Mouse (Mus musculus): Measurements from ENCODE around the gene Fgfr2. TPM values are rescaled to one million over a fixed set of nuclear protein-coding genes. Genes with fewer than 3 reads are reported as not detected.

Fgfr2 gene
- polyA plus RNA-seq, 1 experiment: 14.8 TPM

DNA sequence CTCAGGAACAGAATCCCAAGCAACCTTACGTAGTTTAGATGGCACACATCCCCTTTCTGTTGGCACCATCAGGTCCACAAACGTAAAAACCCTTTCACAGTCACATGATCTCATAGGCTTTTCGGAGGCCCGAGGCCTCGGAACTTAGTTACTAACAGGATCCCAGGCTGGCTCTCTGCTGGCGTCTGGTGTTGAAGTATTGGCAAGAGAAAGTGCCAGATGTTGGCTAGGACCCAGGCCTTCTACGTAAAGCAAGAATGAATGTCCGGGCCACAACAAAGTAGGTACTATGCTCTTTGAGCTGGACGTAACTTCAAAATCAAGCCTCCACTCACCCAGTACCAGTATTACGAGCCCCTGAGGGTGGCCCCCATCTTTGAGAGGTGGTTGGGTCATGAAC, 909.1 kb downstream of the Fgfr2 start:
- no peaks in the 10 kb centered on the region for H3K27me3 ChIP-seq (replicated peaks; ENCODE audit: control insufficient read depth, insufficient read depth, low read length)
- 71% methylated on average over 10 of the region's 10 CpGs for WGBS
- no peak overlapping the region for H3K4me3 ChIP-seq (ENCODE audit: insufficient read depth, low read depth, low read length)
- no peaks in the 10 kb centered on the region for H3K36me3 ChIP-seq (ENCODE audit: control insufficient read depth, insufficient read depth, low read length)
- H3K27ac ChIP-seq (ENCODE audit: insufficient read depth, low read depth, low read length): no peak overlapping the region
- TF ChIP-seq CTCF (conservative IDR thresholded peaks at IDR 0.05; ENCODE audit: insufficient read depth, insufficient read length, low read depth, low read length): no peak
- no peak for TF ChIP-seq POLR2A (IDR thresholded peaks at IDR 0.05; ENCODE audit: low read depth, low read length)
- no peak for DNase-seq
- no peaks in the 10 kb centered on the region for H3K4me1 ChIP-seq (ENCODE audit: control insufficient read depth, insufficient read depth, low read length)

DNA sequence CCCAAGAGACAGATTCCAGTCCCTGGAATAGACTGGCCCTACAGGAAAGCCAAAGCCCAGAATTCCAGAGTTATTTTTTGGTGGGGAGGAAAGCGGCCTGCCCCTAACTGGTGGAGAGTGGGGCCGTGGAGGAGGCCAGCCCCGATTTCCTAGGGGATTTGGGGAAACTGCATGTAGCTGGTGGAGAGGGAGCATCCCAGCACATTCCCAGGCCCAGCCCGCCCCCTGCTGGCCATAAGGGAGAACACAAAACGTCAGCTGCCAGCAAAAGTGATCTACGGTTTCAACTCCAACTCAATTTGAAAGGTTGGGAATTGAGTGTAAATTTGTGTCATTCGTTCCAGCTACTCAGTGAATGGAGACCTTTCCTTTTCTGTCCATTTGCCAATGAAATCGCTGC, 909.7 kb downstream of the Fgfr2 start:
- H3K4me3 ChIP-seq (ENCODE audit: insufficient read depth, low read depth, low read length): no peak overlapping the region
- 7% methylated on average over 8 of the region's 8 CpGs for WGBS
- H3K27ac ChIP-seq (ENCODE audit: insufficient read depth, low read depth, low read length): no peak overlapping the region
- TF ChIP-seq POLR2A (IDR thresholded peaks at IDR 0.05; ENCODE audit: low read depth, low read length) (no peak), CTCF (conservative IDR thresholded peaks at IDR 0.05; ENCODE audit: insufficient read depth, insufficient read length, low read depth, low read length) (peak; percentile 83)
- H3K36me3 ChIP-seq (ENCODE audit: control insufficient read depth, insufficient read depth, low read length): no peaks in the 10 kb centered on the region
- H3K4me1 ChIP-seq (ENCODE audit: control insufficient read depth, insufficient read depth, low read length): no peaks in the 10 kb centered on the region
- DNase-seq: peak; percentile 63
- no peaks in the 10 kb centered on the region for H3K27me3 ChIP-seq (replicated peaks; ENCODE audit: control insufficient read depth, insufficient read depth, low read length)

DNA sequence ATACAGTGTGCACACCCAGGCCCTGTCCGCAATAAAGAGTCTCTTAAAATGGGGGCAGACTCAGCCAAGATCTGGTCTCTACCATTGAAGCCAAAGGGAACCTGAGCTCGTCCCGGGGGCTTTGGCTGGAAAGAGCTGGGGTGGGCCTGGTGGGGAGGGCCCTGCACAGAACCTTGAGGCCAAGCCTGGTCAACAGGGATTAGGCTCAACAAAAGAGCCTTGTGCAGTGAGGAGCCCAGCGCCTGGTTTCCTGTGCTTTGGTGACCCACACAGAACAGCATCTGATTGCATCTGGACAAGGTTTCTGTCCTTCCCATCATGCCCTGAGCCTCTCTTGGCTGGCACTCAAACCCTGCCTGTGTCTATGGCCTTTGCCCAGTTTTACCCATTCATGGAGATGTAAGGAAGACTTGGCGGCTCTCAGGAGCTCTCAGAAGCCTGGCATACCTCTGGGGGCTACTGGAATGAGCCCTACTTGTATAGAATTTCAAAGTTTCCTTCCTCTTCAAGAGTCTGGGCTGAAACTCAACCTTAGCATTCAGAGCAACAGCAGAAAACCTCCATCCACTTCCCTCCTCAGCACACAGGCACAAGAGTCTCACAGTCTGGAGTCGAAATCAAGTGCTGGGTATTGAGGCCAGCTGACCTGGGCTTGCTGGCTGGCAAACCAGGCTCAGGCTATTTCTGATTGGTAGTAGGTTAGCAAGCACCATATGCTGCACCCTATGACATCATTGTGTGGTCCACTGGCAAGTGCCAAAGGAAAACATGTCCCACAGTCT, 911.0 kb downstream of the Fgfr2 start:
- no peak for TF ChIP-seq POLR2A (IDR thresholded peaks at IDR 0.05; ENCODE audit: low read depth, low read length)
- H3K36me3 ChIP-seq (ENCODE audit: control insufficient read depth, insufficient read depth, low read length): no peaks in the 10 kb centered on the region
- H3K4me3 ChIP-seq (ENCODE audit: insufficient read depth, low read depth, low read length): no peak overlapping the region
- H3K27me3 ChIP-seq (replicated peaks; ENCODE audit: control insufficient read depth, insufficient read depth, low read length): no peaks in the 10 kb centered on the region
- no peak for DNase-seq
- no peak overlapping the region for H3K27ac ChIP-seq (ENCODE audit: insufficient read depth, low read depth, low read length)
- WGBS: 82% methylated on average over 6 of the region's 6 CpGs
- no peaks in the 10 kb centered on the region for H3K4me1 ChIP-seq (ENCODE audit: control insufficient read depth, insufficient read depth, low read length)

DNA sequence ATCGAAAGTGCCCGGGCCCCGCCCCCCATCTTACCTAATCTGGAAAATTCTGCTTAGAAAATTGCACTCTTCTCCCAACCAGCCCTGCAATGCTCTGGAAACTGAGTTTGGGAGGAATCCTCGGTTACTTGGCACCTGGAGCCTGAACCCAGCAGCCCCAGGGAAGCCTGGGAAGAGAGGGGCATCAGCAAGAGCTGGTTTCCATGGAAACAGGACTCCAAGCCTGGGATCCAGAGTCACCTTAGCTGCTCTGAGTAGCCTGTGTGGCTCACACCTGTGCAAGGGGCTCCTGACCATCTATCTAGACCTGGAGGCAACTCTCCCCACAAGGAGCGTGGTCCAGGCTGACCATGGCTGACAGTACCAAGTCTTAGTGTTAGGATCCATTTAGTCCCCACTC, 912.5 kb downstream of the Fgfr2 start:
- no peaks in the 10 kb centered on the region for H3K27me3 ChIP-seq (replicated peaks; ENCODE audit: control insufficient read depth, insufficient read depth, low read length)
- H3K4me3 ChIP-seq (ENCODE audit: insufficient read depth, low read depth, low read length): no peak overlapping the region
- DNase-seq: no peak
- WGBS: 86% methylated on average over 5 of the region's 5 CpGs
- H3K4me1 ChIP-seq (ENCODE audit: control insufficient read depth, insufficient read depth, low read length): no peaks in the 10 kb centered on the region
- TF ChIP-seq POLR2A (IDR thresholded peaks at IDR 0.05; ENCODE audit: low read depth, low read length): no peak
- H3K36me3 ChIP-seq (ENCODE audit: control insufficient read depth, insufficient read depth, low read length): no peaks in the 10 kb centered on the region
- no peak overlapping the region for H3K27ac ChIP-seq (ENCODE audit: insufficient read depth, low read depth, low read length)

DNA sequence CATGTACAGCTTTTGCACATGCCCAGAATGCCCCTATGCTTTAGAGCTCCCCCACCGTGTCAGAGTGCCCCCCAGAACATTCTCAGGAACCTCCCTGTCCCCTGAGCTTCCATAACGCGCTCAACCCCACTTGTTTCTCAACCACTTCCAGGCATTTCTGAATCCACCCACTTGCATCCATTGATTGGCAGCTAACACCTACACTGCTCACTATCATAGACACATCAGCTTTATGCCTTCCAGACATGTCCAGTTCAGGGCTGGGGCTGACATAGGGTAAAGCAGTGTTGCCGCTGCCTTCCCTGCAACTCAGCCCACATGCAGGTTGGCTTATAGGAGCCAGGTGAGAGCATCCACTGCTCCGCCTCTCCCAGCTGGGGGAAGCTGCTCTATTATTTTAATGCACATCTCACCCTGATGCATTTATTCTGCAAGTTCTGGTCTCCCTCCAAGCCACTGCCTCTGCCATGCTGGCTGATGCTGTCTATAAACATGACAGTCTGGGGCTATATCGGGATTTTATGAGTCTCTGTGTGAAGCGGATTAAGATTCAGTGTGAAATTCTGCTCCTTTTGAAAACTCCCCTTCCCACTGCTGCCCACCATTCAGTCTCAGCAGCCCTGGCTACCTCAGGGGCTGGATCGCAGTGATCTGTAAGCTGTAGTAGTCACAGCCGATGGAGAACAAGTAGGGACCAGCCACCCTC, 914.1 kb downstream of the Fgfr2 start:
- no peak overlapping the region for H3K27ac ChIP-seq (ENCODE audit: insufficient read depth, low read depth, low read length)
- H3K27me3 ChIP-seq (replicated peaks; ENCODE audit: control insufficient read depth, insufficient read depth, low read length): no peaks in the 10 kb centered on the region
- H3K4me3 ChIP-seq (ENCODE audit: insufficient read depth, low read depth, low read length): no peak overlapping the region
- no peaks in the 10 kb centered on the region for H3K36me3 ChIP-seq (ENCODE audit: control insufficient read depth, insufficient read depth, low read length)
- no peak for DNase-seq
- no peak for TF ChIP-seq POLR2A (IDR thresholded peaks at IDR 0.05; ENCODE audit: low read depth, low read length)
- TF ChIP-seq CTCF (conservative IDR thresholded peaks at IDR 0.05; ENCODE audit: insufficient read depth, insufficient read length, low read depth, low read length): no peak
- WGBS: 81% methylated on average over 9 of the region's 9 CpGs
- H3K4me1 ChIP-seq (ENCODE audit: control insufficient read depth, insufficient read depth, low read length): no peaks in the 10 kb centered on the region

DNA sequence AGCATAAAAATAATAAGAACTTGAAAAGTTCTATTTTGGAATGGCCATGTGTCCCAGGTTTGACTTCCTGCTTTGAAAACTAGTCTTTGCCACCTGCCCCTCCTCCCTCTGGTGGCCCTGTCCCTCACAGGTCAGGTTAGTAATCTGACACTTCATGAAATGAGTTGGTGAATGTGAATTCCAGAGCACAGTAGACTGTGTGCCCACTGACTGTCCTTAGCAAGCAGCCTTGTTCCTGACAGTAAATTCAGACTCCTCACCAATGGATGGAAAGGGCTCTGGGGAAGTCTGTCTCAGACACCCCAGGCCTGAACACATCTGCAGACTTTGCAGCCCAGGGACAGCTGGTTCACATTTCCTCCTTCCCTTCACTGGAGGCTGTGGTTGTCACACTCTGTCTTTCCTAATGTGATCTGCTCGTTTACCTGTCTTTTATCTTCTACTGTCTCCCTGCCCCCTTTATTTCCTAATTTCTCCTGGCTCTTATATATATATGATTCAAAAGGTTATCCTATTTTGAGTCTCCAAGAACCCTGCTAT, 919.0 kb downstream of the Fgfr2 start:
- Histone ChIP-seq H3K4me3 (ENCODE audit: insufficient read depth, low read depth, low read length) (no peak overlapping the region), H3K27ac (ENCODE audit: insufficient read depth, low read depth, low read length) (no peak overlapping the region), H3K27me3 (replicated peaks; ENCODE audit: control insufficient read depth, insufficient read depth, low read length) (no peaks in the 10 kb centered on the region), H3K36me3 (ENCODE audit: control insufficient read depth, insufficient read depth, low read length) (no peaks in the 10 kb centered on the region), H3K4me1 (ENCODE audit: control insufficient read depth, insufficient read depth, low read length) (no peaks in the 10 kb centered on the region)
- TF ChIP-seq POLR2A (IDR thresholded peaks at IDR 0.05; ENCODE audit: low read depth, low read length) (no peak), CTCF (conservative IDR thresholded peaks at IDR 0.05; ENCODE audit: insufficient read depth, insufficient read length, low read depth, low read length) (no peak)
- no peak for DNase-seq
- WGBS: 22% methylated on average over 1 of the region's 1 CpGs

DNA sequence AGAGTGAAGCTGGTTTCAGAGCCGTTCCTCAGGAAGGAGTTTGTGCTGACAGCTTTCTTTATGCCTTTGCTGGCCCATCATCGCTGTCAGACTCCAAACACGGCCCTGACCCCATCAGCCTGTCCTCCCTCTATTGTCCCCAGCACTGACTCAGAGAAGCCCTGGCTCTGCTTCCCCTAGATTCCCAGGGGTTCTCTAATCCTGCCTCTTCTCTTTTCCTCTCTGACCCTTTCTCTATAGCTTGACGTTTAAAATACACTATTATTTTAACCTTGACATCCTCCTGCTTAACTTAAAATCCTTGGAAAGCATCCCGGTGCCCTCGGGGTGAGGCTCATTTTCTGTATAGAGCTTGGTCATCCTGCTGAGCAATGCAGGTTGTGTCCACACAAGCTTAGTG, 923.5 kb downstream of the Fgfr2 start:
- no peak for TF ChIP-seq CTCF (conservative IDR thresholded peaks at IDR 0.05; ENCODE audit: insufficient read depth, insufficient read length, low read depth, low read length)
- no peak for TF ChIP-seq POLR2A (IDR thresholded peaks at IDR 0.05; ENCODE audit: low read depth, low read length)

More for the DNA sequence above, 923.5 kb downstream of the Fgfr2 start:
- Histone ChIP-seq H3K27me3 (replicated peaks; ENCODE audit: control insufficient read depth, insufficient read depth, low read length) (no peaks in the 10 kb centered on the region), H3K36me3 (ENCODE audit: control insufficient read depth, insufficient read depth, low read length) (no peaks in the 10 kb centered on the region), H3K27ac (ENCODE audit: insufficient read depth, low read depth, low read length) (no peak overlapping the region), H3K4me3 (ENCODE audit: insufficient read depth, low read depth, low read length) (no peak overlapping the region), H3K4me1 (ENCODE audit: control insufficient read depth, insufficient read depth, low read length) (no peaks in the 10 kb centered on the region)
- no peak for DNase-seq
- 25% methylated on average over 6 of the region's 6 CpGs for WGBS

Data from kidney, adult 2 months (tissue).